Mouse (Mus musculus) liver, embryonic 11.5 days (tissue): Measurements from ENCODE around the gene BC048403. TPM values are rescaled to one million over a fixed set of nuclear protein-coding genes. Genes with fewer than 3 reads are reported as not detected.
"Not testable (repeated sequence)": the region's sequence is repeated elsewhere in the genome, so short reads cannot be mapped to it uniquely, and the experiment has no call there.

Source experiments
- ATAC-seq: fragments of 200-750 bp; cut with Nextera tagmentation; replicated peaks from 2 replicates; pipeline ENCODE4 v1.8.0; 2017; ENCODE audit warnings: moderate number of reproducible peaks, mild to moderate bottlenecking, moderate TSS enrichment, moderate library complexity; ENCODE audit not compliant: low FRiP score
- DNase-seq: peaks from one replicate; pipeline ENCODE4 v3.0.0-alpha.2; 2017; ENCODE audit warnings: low spot score
- H3K27ac ChIP-seq: fragments of 300-500 bp; sonication (generic); 2 replicates; pipeline ENCODE4 v1.5.1; 2014; ENCODE audit warnings: mild to moderate bottlenecking, low read depth, low read length, control low read depth
- H3K27me3 ChIP-seq: fragments of 300-500 bp; sonication (generic); replicated peaks from 2 replicates; pipeline ENCODE4 v1.6.1; 2014; ENCODE audit warnings: low read length, mixed read lengths; ENCODE audit not compliant: control insufficient read depth, insufficient read depth
- H3K36me3 ChIP-seq: fragments of 300-500 bp; sonication (generic); 2 replicates; pipeline ENCODE4 v1.6.1; 2014; ENCODE audit warnings: mild to moderate bottlenecking, low read length, moderate library complexity, mixed read lengths; ENCODE audit not compliant: control insufficient read depth, insufficient read depth
- H3K4me1 ChIP-seq: fragments of 300-500 bp; sonication (generic); replicated peaks from 2 replicates; pipeline ENCODE4 v1.6.1; 2014; ENCODE audit warnings: low read length, mixed read lengths; ENCODE audit not compliant: control insufficient read depth, insufficient read depth
- H3K4me2 ChIP-seq: fragments of 300-500 bp; sonication (generic); 2 replicates; pipeline ENCODE4 v1.6.1; 2014; ENCODE audit warnings: mild to moderate bottlenecking, control low read depth, moderate library complexity
- H3K4me3 ChIP-seq: fragments of 300-500 bp; sonication (generic); 2 replicates; pipeline ENCODE4 v1.5.1; 2014; ENCODE audit warnings: low read depth, low read length, control low read depth
- H3K9ac ChIP-seq: fragments of 300-500 bp; sonication (generic); 2 replicates; pipeline ENCODE4 v1.6.1; 2014; ENCODE audit warnings: low read depth, low read length, control low read depth
- H3K9me3 ChIP-seq: fragments of 300-500 bp; sonication (generic); 2 replicates; pipeline ENCODE4 v1.6.1; 2016; ENCODE audit warnings: low read length, inconsistent platforms, mixed read lengths; ENCODE audit not compliant: control insufficient read depth
- WGBS: fragments of 180-500 bp; shearing (Covaris S2); extraction: QIAGEN DNeasy Blood & Tissue Kit; methylation state at CpG from one replicate; pipeline ENCODE4 v1.1.7; 2014; 5-methylcytosine and 5-hydroxymethylcytosine counted together
- polyA plus RNA-seq: library from polyadenylated mRNA; unstranded; fragments of >200 nt; fragmentation: Nextera tagmentation; extraction: Ambion mirVana; gene quantifications from 2 replicates; pipeline ENCODE4 v1.2.1, GENCODE M21; 2014

The BC048403 gene
- polyA plus RNA-seq, 1 experiment from 2014 or later: 6.7 TPM

GRCm38 (mm10) chr10:121765174-121766057, 25.7 kb downstream of the BC048403 start:
- no peak overlapping the region for H3K4me2 ChIP-seq
- no peak for DNase-seq
- 79% methylated on average over 10 of the region's 10 CpGs for WGBS
- H3K27me3 ChIP-seq: no peaks in the 10 kb centered on the region
- no peak overlapping the region for H3K4me3 ChIP-seq
- H3K36me3 ChIP-seq: no peaks in the 10 kb centered on the region
- no peaks in the 10 kb centered on the region for H3K9me3 ChIP-seq
- H3K9ac ChIP-seq: no peak overlapping the region
- ATAC-seq: no peak
- no peak overlapping the region for H3K27ac ChIP-seq
- no peaks in the 10 kb centered on the region for H3K4me1 ChIP-seq

GRCm38 (mm10) chr10:121767295-121767694, 27.6 kb downstream of the BC048403 start:
- not testable (repeated sequence) for H3K4me3 ChIP-seq, H3K4me2 ChIP-seq, DNase-seq, H3K27ac ChIP-seq, ATAC-seq, H3K27me3 ChIP-seq, H3K9ac ChIP-seq, H3K4me1 ChIP-seq, H3K36me3 ChIP-seq, H3K9me3 ChIP-seq
- WGBS: 80% methylated on average over 3 of the region's 3 CpGs

- DNase-seq (no peak), ATAC-seq (no peak)
- H3K27me3 ChIP-seq: no peaks in the 10 kb centered on the region
- no peak overlapping the region for H3K4me2 ChIP-seq
- no peaks in the 10 kb centered on the region for H3K36me3 ChIP-seq
- no peaks in the 10 kb centered on the region for H3K9me3 ChIP-seq
- 90% methylated on average over 5 of the region's 5 CpGs for WGBS
- no peak overlapping the region for H3K9ac ChIP-seq
- 0 out of 2 replicates have a peak, but pooled peaks cover 2% of the 10 kb centered on the region for H3K4me1 ChIP-seq
- H3K4me3 ChIP-seq: no peak overlapping the region
- no peak overlapping the region for H3K27ac ChIP-seq
Measured at GRCm38 (mm10) chr10:121769711-121770110, 30.0 kb downstream of the BC048403 start.

GRCm38 (mm10) chr10:121770624-121771577, 31.2 kb downstream of the BC048403 start:
- H3K9me3 ChIP-seq: no peaks in the 10 kb centered on the region
- no peak overlapping the region for H3K27ac ChIP-seq
- H3K9ac ChIP-seq: no peak overlapping the region
- H3K36me3 ChIP-seq: no peaks in the 10 kb centered on the region
- DNase-seq: peak; percentile 57
- H3K4me1 ChIP-seq: 0 out of 2 replicates have a peak, but pooled peaks cover 2% of the 10 kb centered on the region
- 0 out of 2 replicates have a peak, but pooled peaks have one; percentile 49 for ATAC-seq
- H3K27me3 ChIP-seq: no peaks in the 10 kb centered on the region
- peak overlapping the region; percentile 41 for H3K4me2 ChIP-seq
- WGBS: 51% methylated on average over 20 of the region's 20 CpGs
- H3K4me3 ChIP-seq: 0 out of 2 replicates have a peak overlapping the region, but pooled peaks have one; percentile 10

- Histone ChIP-seq H3K4me2 (no peak overlapping the region), H3K9me3 (no peaks in the 10 kb centered on the region), H3K36me3 (no peaks in the 10 kb centered on the region), H3K9ac (no peak overlapping the region), H3K4me3 (no peak overlapping the region), H3K4me1 (0 out of 2 replicates have a peak, but pooled peaks cover 2% of the 10 kb centered on the region), H3K27me3 (no peaks in the 10 kb centered on the region), H3K27ac (no peak overlapping the region)
- DNase-seq (no peak), ATAC-seq (no peak)
- 67% methylated on average over 4 of the region's 4 CpGs for WGBS
Measured at GRCm38 (mm10) chr10:121773813-121774212, 34.1 kb downstream of the BC048403 start.

- Histone ChIP-seq H3K27me3 (no peaks in the 10 kb centered on the region), H3K4me1 (0 out of 2 replicates have a peak, but pooled peaks cover 2% of the 10 kb centered on the region), H3K4me2 (no peak overlapping the region), H3K36me3 (no peaks in the 10 kb centered on the region), H3K4me3 (no peak overlapping the region), H3K9me3 (no peaks in the 10 kb centered on the region), H3K27ac (no peak overlapping the region), H3K9ac (no peak overlapping the region)
- 68% methylated on average over 3 of the region's 3 CpGs for WGBS
- ATAC-seq: no peak
- DNase-seq: no peak
Measured at GRCm38 (mm10) chr10:121775990-121776389, 36.3 kb downstream of the BC048403 start.

GRCm38 (mm10) chr10:121781159-121781558, 41.4 kb downstream of the BC048403 start:
- no peaks in the 10 kb centered on the region for H3K27me3 ChIP-seq
- no peaks in the 10 kb centered on the region for H3K9me3 ChIP-seq
- 51% methylated on average over 14 of the region's 14 CpGs for WGBS
- H3K4me1 ChIP-seq: no peaks in the 10 kb centered on the region
- no peak overlapping the region for H3K9ac ChIP-seq
- H3K4me3 ChIP-seq: no peak overlapping the region
- no peak for DNase-seq
- ATAC-seq: no peak
- H3K36me3 ChIP-seq: no peaks in the 10 kb centered on the region
- no peak overlapping the region for H3K27ac ChIP-seq
- peak overlapping the region; percentile 39 for H3K4me2 ChIP-seq

- no peak overlapping the region for H3K27ac ChIP-seq
- H3K36me3 ChIP-seq: no peaks in the 10 kb centered on the region
- no peaks in the 10 kb centered on the region for H3K4me1 ChIP-seq
- 85% methylated on average over 3 of the region's 3 CpGs for WGBS
- no peak overlapping the region for H3K4me2 ChIP-seq
- H3K9me3 ChIP-seq: no peaks in the 10 kb centered on the region
- ATAC-seq: no peak
- H3K27me3 ChIP-seq: no peaks in the 10 kb centered on the region
- no peak for DNase-seq
- no peak overlapping the region for H3K4me3 ChIP-seq
- H3K9ac ChIP-seq: no peak overlapping the region
Measured at GRCm38 (mm10) chr10:121788536-121788935, 48.8 kb downstream of the BC048403 start.
